Mouse (Mus musculus) embryonic facial prominence, embryonic 13.5 days (tissue): ENCODE data around the gene Ccdc87. TPM values are rescaled to one million over a fixed set of nuclear protein-coding genes. Genes with fewer than 3 reads are reported as not detected.

ENCODE experiments used
- ATAC-seq: fragments of 200-750 bp; cut with Nextera tagmentation; 2 replicates; pipeline ENCODE4 v1.8.0; 2017; ENCODE audit warnings: low read depth; ENCODE audit not compliant: insufficient number of reproducible peaks, insufficient read depth, low FRiP score, low TSS enrichment
- H3K27ac ChIP-seq: fragments of 300-500 bp; sonication (generic); 2 replicates; pipeline ENCODE4 v1.5.1; 2015; ENCODE audit warnings: moderate library complexity, mild to moderate bottlenecking, inconsistent platforms
- H3K27me3 ChIP-seq: fragments of 300-500 bp; sonication (generic); 2 replicates; pipeline ENCODE4 v1.6.1; 2015; ENCODE audit warnings: mild to moderate bottlenecking, inconsistent platforms
- H3K36me3 ChIP-seq: fragments of 300-500 bp; sonication (generic); 2 replicates; pipeline ENCODE4 v1.6.1; 2015; ENCODE audit warnings: mild to moderate bottlenecking, inconsistent platforms
- H3K4me1 ChIP-seq: fragments of 300-500 bp; sonication (generic); 2 replicates; pipeline ENCODE4 v1.6.1; 2015; ENCODE audit warnings: inconsistent platforms
- H3K4me2 ChIP-seq: fragments of 300-500 bp; sonication (generic); 2 replicates; pipeline ENCODE4 v1.6.1; 2015; ENCODE audit warnings: moderate library complexity, mild to moderate bottlenecking, inconsistent platforms
- H3K4me3 ChIP-seq: fragments of 300-500 bp; sonication (generic); 2 replicates; pipeline ENCODE4 v1.5.1; 2015; ENCODE audit warnings: mild to moderate bottlenecking, inconsistent platforms
- H3K9ac ChIP-seq: fragments of 300-500 bp; sonication (generic); 2 replicates; pipeline ENCODE4 v1.6.1; 2015; ENCODE audit warnings: mild to moderate bottlenecking, inconsistent platforms
- H3K9me3 ChIP-seq: fragments of 300-500 bp; sonication (generic); 2 replicates; pipeline ENCODE4 v1.6.1; 2016; ENCODE audit warnings: inconsistent platforms
- WGBS: fragments of 180-500 bp; shearing (Covaris S2); methylation state at CpG from one replicate; pipeline ENCODE4 v1.1.7; 2015; ENCODE audit warnings: mixed read lengths; 5-methylcytosine and 5-hydroxymethylcytosine counted together
- polyA plus RNA-seq: library from polyadenylated mRNA; unstranded; fragments of >200 nt; fragmentation: Nextera tagmentation; extraction: Ambion mirVana; gene quantifications from 2 replicates; pipeline ENCODE4 v1.2.1, GENCODE M21; 2015

The Ccdc87 gene
- polyA plus RNA-seq, 1 experiment from 2014 or later: 0.06 TPM

GRCm38 (mm10) chr19:4840848-4841247, 1.7 kb downstream of the Ccdc87 start:
- 81% methylated on average over 9 of the region's 9 CpGs for WGBS
- no peak overlapping the region for H3K4me3 ChIP-seq

GRCm38 (mm10) chr19:4842611-4843010, 3.4 kb downstream of the Ccdc87 start:
- Histone ChIP-seq H3K4me1 (peaks cover 17% of the 10 kb centered on the region), H3K9me3 (no peaks in the 10 kb centered on the region), H3K27me3 (peaks cover 35% of the 10 kb centered on the region), H3K36me3 (no peaks in the 10 kb centered on the region), H3K4me2 (no peak overlapping the region), H3K9ac (no peak overlapping the region), H3K27ac (no peak overlapping the region), H3K4me3 (no peak overlapping the region)
- no peak for ATAC-seq
- 72% methylated on average over 2 of the region's 2 CpGs for WGBS

More at GRCm38 (mm10) chr19:4840848-4841247, 1.7 kb downstream of the Ccdc87 start:
- Histone ChIP-seq H3K36me3 (no peaks in the 10 kb centered on the region), H3K4me2 (no peak overlapping the region), H3K9ac (no peak overlapping the region), H3K4me1 (peaks cover 17% of the 10 kb centered on the region), H3K27ac (no peak overlapping the region), H3K27me3 (peaks cover 35% of the 10 kb centered on the region), H3K9me3 (no peaks in the 10 kb centered on the region)
- ATAC-seq: no peak

GRCm38 (mm10) chr19:4845846-4846245, 6.7 kb downstream of the Ccdc87 start:
- Histone ChIP-seq H3K4me1 (no peaks in the 10 kb centered on the region), H3K4me2 (no peak overlapping the region), H3K27me3 (peaks cover 20% of the 10 kb centered on the region), H3K27ac (no peak overlapping the region), H3K9me3 (no peaks in the 10 kb centered on the region), H3K36me3 (no peaks in the 10 kb centered on the region), H3K9ac (no peak overlapping the region), H3K4me3 (no peak overlapping the region)
- WGBS: 63% methylated on average over 2 of the region's 2 CpGs
- no peak for ATAC-seq

- Histone ChIP-seq H3K36me3 (no peaks in the 10 kb centered on the region), H3K27ac (no peak overlapping the region), H3K4me3 (no peak overlapping the region), H3K9ac (no peak overlapping the region), H3K27me3 (peaks cover 3% of the 10 kb centered on the region; the same call in 1 of the 2 replicates), H3K4me1 (no peaks in the 10 kb centered on the region), H3K9me3 (no peaks in the 10 kb centered on the region), H3K4me2 (no peak overlapping the region)
- WGBS: 35% methylated on average over 7 of the region's 7 CpGs
- no peak for ATAC-seq
Observed at GRCm38 (mm10) chr19:4847490-4847889, 8.3 kb downstream of the Ccdc87 start.

GRCm38 (mm10) chr19:4849800-4850199, 10.6 kb downstream of the Ccdc87 start:
- Histone ChIP-seq H3K27ac (no peak overlapping the region), H3K4me3 (no peak overlapping the region), H3K4me2 (no peak overlapping the region), H3K4me1 (peaks cover 4% of the 10 kb centered on the region), H3K9ac (no peak overlapping the region), H3K36me3 (no peaks in the 10 kb centered on the region), H3K27me3 (no peaks in the 10 kb centered on the region; the same call in 1 of the 2 replicates), H3K9me3 (no peaks in the 10 kb centered on the region)
- no peak for ATAC-seq
- 58% methylated on average over 4 of the region's 4 CpGs for WGBS

GRCm38 (mm10) chr19:4850281-4850680, 11.1 kb downstream of the Ccdc87 start:
- Histone ChIP-seq H3K27ac (no peak overlapping the region), H3K9me3 (no peaks in the 10 kb centered on the region), H3K4me3 (no peak overlapping the region), H3K36me3 (no peaks in the 10 kb centered on the region), H3K27me3 (no peaks in the 10 kb centered on the region; the same call in 1 of the 2 replicates), H3K9ac (no peak overlapping the region), H3K4me2 (no peak overlapping the region), H3K4me1 (peaks cover 4% of the 10 kb centered on the region)
- 41% methylated on average over 5 of the region's 5 CpGs for WGBS
- ATAC-seq: no peak

GRCm38 (mm10) chr19:4854552-4855469, 15.6 kb downstream of the Ccdc87 start, which contains the start of gene Ctsf:
Gene Ctsf (plus strand): TSS chr19:4855130.
- H3K9me3 ChIP-seq: no peaks in the 10 kb centered on the region
- H3K4me2 ChIP-seq: peak within 1 kb of the TSS; percentile 96
- peak; percentile 72; the same call in 1 of the 2 replicates for ATAC-seq
- 4% methylated on average over 41 of the region's 45 CpGs for WGBS
- 0 out of 2 replicates have a peak, but pooled peaks cover 2% of the 10 kb centered on the region for H3K27me3 ChIP-seq
- H3K36me3 ChIP-seq: peaks cover 3% of the 10 kb centered on the region; the same call in 1 of the 2 replicates
- peak within 1 kb of the TSS; percentile 57 for H3K4me3 ChIP-seq
- H3K27ac ChIP-seq: no peak within 1 kb of the TSS; the same call in 1 of the 2 replicates
- H3K9ac ChIP-seq: peak within 1 kb of the TSS; percentile 79
- peaks cover 4% of the 10 kb centered on the region for H3K4me1 ChIP-seq

- 0 out of 2 replicates have a peak, but pooled peaks cover 2% of the 10 kb centered on the region for H3K27me3 ChIP-seq
- H3K4me3 ChIP-seq: peak overlapping the region; percentile 57
- peak overlapping the region; percentile 96 for H3K4me2 ChIP-seq
- WGBS: 2% methylated on average over 14 of the region's 14 CpGs
- no peaks in the 10 kb centered on the region for H3K9me3 ChIP-seq
- no peak overlapping the region; the same call in 1 of the 2 replicates for H3K27ac ChIP-seq
- peaks cover 4% of the 10 kb centered on the region for H3K4me1 ChIP-seq
- peak overlapping the region; percentile 79 for H3K9ac ChIP-seq
- peaks cover 7% of the 10 kb centered on the region for H3K36me3 ChIP-seq
- 0 out of 2 replicates have a peak, but pooled peaks have one; percentile 43 for ATAC-seq
Observed at GRCm38 (mm10) chr19:4855470-4855820, 16.3 kb downstream of the Ccdc87 start.

GRCm38 (mm10) chr19:4855951-4856350, 16.8 kb downstream of the Ccdc87 start:
- Histone ChIP-seq H3K9ac (peak overlapping the region; percentile 79; the same call in 1 of the 2 replicates), H3K9me3 (no peaks in the 10 kb centered on the region), H3K27ac (no peak overlapping the region), H3K36me3 (peaks cover 8% of the 10 kb centered on the region), H3K4me2 (peak overlapping the region; percentile 96), H3K27me3 (0 out of 2 replicates have a peak, but pooled peaks cover 2% of the 10 kb centered on the region), H3K4me1 (peaks cover 4% of the 10 kb centered on the region), H3K4me3 (peak overlapping the region; percentile 57)
- 70% methylated on average over 4 of the region's 4 CpGs for WGBS
- ATAC-seq: no peak

- ATAC-seq: no peak
- H3K4me3 ChIP-seq: no peak overlapping the region
- no peak overlapping the region for H3K27ac ChIP-seq
- peaks cover 2% of the 10 kb centered on the region; the same call in 1 of the 2 replicates for H3K27me3 ChIP-seq
- WGBS: 72% methylated on average over 6 of the region's 6 CpGs
- H3K4me2 ChIP-seq: no peak overlapping the region
- no peak overlapping the region for H3K9ac ChIP-seq
- H3K4me1 ChIP-seq: peaks cover 4% of the 10 kb centered on the region
- no peaks in the 10 kb centered on the region for H3K9me3 ChIP-seq
- H3K36me3 ChIP-seq: peaks cover 11% of the 10 kb centered on the region
Observed at GRCm38 (mm10) chr19:4859081-4859480, 19.9 kb downstream of the Ccdc87 start.

- no peak for ATAC-seq
- Histone ChIP-seq H3K9ac (no peak overlapping the region), H3K4me2 (no peak overlapping the region), H3K4me3 (no peak overlapping the region), H3K36me3 (peaks cover 11% of the 10 kb centered on the region), H3K4me1 (peaks cover 6% of the 10 kb centered on the region; the same call in 1 of the 2 replicates), H3K27me3 (peaks cover 21% of the 10 kb centered on the region), H3K9me3 (no peaks in the 10 kb centered on the region), H3K27ac (no peak overlapping the region)
- 83% methylated on average over 6 of the region's 6 CpGs for WGBS
Observed at GRCm38 (mm10) chr19:4863048-4863447, 23.9 kb downstream of the Ccdc87 start.
